Mouse (Mus musculus) B cell, adult 2 months (primary cell): ENCODE results near the gene Srf.

ENCODE experiments used
- DNase-seq, 2 experiments: peaks; one replicate each; pipeline ENCODE4 v3.0.0; 2022

The Srf gene

GRCm38 (mm10) chr17:46511059-46511710 is 44.8 kb downstream of the Srf start:
- no peak for DNase-seq

DNA sequence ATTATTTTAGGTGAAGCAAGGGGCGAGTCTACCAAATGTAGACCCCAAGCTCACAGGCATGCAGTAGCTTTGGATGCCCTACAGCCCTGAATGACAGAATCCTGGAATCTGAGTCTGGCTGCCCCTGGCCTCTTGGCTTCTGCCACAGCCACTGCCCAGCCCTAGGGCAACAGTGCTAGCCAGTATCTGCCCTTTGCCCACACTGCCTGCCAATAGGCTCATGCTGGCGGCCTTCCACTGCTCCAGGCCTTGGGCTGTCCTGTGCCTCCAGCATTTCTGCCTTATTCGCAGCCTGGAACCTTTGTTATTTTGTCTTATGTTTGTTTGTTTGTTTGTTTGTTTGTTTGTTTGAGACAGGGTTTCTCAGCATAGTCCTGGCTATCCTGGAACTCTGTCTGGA is 50.4 kb downstream of the Srf start:
- no peak for DNase-seq

DNA sequence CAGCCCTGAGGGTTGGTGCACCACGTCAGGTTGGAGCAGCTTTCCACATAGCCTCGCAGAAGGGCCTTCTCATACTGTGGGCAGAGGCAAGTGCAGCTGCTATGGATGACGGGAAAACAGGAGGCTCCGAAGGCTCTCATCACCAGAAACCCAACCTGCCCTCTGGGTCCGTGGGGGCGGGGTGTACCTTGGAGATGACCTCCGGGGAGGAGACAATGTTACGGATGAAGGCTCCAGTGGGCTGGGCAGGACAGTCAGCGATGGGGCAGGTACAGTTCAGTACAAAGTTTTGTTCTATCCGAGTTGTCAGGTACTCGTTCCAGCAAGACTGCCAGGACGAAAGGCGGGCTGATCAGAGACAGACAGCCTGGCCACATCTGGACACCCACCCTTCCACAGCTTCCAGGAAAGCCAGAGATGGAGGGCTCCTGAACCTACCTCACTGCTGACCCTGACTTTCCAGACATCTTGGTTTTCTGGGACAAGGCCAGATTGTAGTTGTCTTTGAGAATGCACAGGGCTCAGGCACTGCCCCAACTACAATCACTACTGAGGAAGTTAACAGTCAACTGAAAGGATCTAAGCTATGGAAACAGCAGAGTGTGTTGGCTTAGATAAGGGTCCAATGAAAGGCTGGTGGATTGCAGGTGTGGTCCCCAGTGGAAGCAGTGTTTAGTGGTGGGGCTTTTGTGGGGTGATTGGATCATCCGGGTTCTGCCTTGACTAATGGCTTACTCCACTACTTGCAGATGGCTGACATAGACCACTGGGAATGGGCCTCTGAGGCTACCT is 51.9 kb downstream of the Srf start:
- DNase-seq, result no peak

DNA sequence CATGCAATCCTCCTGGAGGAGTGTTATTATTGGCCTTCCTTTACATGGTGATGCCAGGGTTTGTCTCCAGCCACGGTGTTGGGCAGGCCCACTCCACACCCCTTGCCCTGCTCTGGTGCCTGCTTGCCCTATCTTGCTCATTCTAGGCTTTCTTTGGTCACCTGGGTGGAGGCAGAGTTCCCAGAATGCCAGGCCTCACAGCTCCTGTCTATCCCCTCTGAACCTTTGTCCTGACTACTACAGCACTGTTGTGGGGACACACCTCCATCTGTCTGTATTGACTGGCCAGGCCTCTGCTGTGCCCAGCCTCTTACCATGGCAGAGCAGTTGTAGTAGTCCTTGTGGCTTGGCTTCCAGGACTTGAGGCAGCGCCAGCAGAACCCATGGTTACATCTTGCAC is 53.2 kb downstream of the Srf start:
- DNase-seq, result no peak
